Mouse (Mus musculus) cerebellum, adult 11-12 months (tissue): ENCODE data around the gene Wsb1.

Experiments
- DNase-seq: peaks from one replicate; pipeline ENCODE4 v3.0.0; 2022

The Wsb1 gene

DNA sequence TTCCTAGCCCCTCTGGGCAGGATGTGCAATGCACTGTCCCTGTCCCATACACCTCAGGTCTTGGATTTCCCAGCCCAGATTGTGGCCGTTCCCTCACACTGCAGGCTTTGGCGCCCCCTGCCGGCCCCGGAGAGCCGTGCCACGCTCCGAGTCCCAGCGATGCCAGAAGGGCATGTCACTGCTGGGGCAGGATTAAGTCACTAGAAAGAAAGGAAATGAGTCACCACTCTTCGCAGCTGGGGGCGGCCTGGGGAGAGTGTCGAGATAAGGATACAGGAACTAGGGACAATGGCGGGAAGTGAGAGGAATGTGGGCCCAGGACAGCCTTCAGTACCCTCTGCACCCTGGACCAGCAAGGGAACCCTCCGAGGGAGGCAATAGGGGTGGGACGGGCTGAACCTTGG, 40.5 kb downstream of the Wsb1 start:
- peak; percentile 73 for DNase-seq

DNA sequence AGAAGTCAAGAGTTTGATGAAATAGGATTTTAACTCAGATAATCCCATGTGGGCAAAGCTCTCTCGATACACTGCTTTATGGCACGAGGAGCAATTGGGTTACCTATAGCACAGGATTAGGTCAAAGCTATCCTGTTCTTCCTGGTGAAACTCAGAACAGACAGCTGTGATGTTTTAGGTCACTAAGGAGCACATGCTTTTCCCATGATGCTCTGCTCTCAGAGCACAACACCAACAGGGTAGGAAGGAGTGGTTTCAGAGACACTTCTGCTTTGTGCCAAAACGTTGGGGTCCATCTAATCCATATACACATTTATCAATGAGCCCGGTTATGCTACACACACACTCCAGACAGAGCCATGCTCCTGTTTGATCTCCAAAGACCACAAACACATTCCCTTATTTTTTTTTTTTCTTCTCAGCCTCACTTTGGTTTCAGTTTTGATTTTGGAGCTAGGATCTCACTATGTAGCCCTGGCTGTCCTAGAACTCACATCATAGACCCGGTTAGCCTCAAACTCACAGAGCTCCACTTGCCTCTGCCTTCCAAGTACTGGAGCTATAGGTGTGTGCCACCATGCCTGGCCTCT, 44.5 kb downstream of the Wsb1 start:
- DNase-seq: no peak

DNA sequence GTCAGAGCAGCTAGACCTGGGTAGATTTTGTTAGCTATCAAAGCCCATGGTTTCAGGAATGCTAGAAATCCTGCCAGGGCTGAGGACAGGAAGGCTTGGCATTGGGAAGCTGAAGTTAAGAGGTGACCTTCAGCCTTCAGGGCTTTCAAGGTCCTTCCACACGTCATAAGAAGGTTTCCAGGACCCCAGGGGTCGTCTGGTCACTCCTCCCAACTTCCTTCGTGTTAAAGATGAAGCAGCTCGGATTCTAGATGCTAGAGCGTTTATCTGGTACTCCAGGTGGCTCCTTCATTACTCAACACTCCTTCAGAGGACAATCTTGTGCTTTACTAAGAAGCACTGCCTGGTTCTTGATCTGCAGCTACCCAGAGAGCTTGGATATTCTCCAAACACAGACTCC, 45.4 kb downstream of the Wsb1 start:
- no peak for DNase-seq

DNA sequence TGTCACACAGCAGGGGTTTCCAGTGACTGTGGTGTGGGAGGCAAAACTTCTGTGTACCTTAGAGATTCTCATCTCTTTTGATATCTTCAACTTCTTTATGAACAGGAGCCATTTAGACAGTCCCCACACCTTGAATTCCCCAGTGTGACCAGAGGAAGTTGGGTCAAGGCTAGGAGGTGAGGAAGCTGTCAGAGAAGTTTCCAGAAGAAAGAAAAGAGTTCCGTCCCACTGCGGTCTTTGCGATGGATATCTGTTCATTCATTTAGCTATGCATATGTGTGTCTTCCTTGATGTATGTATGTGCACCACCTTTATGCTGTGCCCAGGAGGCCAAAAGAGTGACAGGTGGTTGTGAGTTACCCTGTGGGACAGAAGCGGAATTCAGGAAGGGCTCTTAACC, 46.0 kb downstream of the Wsb1 start:
- DNase-seq: no peak

DNA sequence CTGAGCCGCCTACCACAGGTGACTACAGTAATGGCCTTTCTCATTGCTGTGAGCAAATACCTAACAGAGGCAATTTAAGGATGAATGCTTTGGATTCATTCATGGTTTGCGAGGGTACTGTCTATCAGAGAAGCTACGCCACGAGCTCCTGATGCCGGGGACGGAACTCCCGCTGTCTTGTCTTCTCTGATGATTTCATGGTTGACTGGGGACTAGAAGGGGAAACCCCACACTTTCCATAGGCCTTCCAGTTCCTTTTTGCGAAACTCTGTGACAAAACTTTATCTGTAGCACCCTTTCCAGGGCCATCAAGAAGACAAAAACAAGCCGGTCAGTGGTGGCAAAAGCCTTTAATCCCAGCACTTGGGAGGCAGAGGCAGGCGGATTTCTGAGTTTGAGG, 46.8 kb downstream of the Wsb1 start:
- DNase-seq: no peak

DNA sequence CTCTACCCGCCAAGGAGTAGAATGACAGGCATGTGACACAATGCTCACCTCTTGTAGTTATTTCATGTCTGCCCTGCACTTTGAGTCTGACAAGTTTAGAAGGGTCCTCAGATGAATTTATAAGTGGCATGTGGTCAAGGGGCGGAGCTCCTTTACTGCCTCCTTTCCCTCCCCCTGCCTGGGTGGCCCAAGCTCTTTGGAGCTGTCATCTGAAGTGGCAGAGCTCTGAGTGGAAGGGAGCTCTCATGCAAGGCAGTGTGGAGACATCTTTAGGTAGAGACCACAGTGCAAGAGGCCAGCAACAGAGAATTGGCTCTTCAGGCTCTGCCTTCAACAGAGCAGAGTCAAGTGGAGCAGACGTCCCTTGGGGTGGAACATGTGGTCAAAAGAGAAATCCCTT, 50.0 kb downstream of the Wsb1 start:
- no peak for DNase-seq

DNA sequence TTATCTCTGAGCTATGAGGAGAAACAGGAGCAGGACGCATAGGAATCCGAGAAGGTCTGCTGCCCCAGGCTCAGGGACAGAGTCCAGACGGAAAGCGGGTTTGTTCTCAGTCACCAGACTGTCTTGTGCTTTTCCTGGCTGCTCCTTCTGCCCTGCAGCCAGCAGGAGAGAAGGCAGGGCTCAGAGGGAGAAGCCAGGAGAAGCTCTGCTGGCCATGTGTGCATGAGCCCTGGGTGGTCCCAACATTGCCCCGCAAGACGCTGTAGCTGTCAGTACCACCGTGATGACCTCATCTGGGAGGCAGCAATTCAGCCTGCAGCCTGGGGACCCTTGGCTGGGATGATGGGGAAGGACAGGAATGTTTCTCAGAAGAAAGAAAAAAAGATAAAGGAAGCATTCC, 54.0 kb downstream of the Wsb1 start:
- DNase-seq: no peak

DNA sequence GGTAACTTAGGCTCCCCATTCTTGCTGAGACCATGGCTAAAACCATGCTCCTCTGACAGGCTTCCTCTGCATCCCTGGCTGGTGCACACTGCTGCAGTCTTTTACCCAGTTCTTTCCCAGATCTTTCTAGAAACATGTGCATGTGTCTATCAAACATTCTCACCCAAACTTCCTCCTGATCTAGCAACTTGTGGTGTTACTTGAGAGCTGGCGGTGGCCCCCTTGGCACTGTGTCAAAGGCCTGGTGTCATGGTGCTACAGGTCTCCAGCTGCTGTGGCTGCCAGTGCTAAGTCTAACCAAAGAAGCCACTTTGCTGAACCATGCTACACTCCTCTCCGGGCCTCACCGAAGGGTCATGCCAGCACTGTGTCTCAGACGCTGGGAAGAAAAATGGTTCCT, 55.9 kb downstream of the Wsb1 start:
- no peak for DNase-seq

DNA sequence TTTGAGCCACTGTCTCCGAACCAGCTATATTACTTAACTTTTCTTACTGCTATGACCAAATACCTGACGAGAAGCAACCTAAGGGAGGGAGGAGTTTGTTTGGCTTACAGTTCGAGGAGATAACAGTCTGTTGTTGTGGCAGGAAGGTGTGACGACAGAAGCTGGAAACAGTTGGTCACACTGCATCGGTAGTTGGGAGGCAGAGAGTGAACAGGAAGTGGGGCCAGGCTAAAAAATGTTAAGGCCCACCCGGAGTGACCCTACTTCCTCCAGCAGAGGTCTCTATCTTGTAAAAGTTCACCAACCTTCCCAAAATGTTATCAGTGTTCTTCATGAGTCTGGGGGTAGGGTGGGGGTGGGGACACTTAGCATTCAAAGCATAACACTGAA, 56.6 kb downstream of the Wsb1 start:
- DNase-seq: no peak

DNA sequence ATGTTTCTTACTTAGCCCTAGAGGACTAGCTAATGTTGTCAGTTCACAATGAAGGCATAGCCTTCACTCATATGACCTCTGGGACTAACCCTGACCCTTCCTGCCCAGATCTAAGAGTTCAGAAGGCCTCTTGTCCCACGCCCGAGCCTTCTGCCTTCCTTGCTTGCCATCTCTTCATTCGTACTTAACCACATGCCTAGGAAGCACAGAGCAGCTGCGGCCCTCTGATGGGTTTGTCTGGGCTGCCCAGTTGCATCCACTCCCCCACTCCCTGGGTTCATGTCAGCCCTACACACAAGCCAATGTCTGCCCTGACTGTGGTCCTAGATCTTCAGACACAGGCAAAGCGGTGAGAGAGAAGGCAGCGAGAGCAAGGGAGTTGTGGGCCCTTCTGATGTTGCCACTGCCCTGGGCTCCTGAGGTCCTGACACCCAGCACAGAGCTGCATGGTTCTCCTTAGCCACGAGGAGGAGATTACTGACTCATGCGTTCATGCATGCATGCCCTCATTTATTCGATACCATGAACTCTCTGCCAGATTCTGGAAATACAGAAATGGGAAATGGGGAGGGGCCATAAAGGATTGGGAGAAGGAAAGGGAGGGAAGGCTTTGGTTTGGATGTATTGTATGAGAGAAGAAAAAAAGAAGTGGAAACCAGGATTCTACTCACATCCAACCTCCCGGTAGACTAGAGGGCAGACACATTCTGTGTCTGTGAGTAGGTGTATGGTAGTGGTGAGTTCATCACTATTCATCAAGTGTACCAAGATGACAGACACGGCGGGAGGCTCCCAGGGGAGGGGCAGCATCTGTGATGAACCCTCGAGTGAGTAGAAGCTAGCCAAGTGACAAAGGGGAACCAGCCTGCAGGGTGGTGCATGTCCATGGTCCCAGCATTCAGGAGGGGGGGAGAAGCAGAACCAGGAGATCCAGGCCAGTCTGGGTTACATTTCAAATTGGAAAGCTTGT, 57.3 kb downstream of the Wsb1 start:
- no peak for DNase-seq

DNA sequence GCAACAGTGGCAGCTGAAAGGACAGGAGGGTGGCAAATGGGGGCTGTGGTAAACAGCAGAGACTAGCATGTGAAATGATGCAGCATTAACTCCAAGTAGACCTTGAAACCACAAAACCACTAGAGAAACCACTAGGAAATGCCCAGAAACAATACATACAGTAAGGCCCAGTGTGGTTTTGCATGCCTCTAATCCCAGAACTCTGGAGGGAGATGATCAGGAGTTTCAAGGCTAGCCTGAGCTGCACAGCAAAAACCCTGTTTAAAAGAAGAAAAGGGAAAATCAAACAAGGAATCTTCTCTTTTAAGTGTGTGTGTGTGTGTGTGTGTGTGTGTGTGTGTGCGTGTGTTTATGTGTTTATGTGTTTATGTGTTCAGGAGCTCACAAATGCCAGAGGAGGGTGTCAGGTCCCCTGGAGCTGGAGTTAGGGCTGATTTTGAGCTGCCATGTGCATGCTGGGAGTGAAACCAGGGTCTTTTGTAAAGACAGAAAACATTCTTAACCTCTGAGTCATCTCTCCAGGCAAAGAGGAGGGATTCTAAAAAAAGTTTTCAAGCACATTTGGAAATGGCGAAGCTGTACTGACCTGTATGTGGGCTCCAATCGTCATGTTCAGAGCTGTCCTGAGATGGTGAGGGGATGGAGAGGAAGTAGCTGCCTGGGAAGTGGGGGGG, 58.1 kb downstream of the Wsb1 start:
- DNase-seq: no peak

DNA sequence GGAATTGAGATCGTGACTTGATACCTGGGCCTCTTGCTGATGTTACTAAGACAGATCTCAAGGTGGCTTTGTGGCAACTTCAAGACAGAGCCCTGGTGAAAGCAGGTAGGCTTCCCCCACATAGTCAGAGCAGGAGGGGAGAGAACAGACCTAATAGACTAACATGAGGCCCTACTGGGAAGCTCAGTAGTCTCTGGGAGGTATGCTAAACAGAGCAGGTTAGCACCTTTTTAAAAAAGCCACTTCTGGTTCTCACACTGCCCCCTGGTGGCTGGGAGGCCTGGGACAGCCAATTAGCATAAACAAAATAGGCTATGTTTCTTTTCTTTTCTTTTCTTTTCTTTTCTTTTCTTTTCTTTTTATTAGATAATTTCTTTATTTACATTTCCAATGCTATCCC, 62.3 kb downstream of the Wsb1 start:
- no peak for DNase-seq

DNA sequence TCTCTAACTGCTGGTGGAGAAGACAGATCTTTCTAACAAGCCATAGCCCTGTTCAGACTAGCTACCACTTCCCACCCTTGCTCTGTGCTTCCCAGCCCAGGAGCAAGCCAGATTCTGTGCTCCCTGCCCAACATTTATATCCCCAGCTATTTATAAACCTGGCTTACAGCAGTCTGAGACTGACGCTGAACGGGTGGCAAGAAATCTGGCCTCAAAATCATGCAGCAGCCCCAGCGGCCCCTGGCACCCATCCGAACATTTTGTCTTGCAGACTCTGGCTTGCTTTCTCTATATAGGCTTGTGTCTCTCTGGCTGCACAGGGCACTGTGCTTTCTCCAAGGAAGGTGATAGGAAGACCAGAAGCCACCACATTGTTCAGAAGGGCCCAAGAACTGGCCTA, 63.3 kb downstream of the Wsb1 start:
- DNase-seq: no peak

DNA sequence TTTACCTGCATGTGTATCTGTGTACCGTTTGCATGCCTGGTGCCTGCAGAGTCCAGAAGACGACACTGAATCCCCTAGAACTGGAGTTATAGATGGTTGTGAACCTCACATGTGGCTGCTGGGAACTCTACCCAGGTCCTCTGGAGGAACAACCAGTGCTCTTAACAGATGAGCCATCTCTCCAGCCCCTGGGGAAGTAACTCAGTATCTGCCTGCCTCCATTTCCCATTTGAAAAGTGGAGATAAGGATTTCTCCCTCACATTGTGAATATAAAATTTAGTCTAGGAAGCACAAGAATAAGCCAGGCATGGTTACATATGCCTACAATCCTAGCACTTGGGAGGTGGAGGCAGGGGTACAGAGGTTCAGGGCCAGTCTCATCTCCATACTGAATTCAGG, 64.2 kb downstream of the Wsb1 start:
- DNase-seq: no peak
